Mouse (Mus musculus): Measurements from ENCODE around the gene Crebl2. TPM values are rescaled to one million over a fixed set of nuclear protein-coding genes. Genes with fewer than 3 reads are reported as not detected.

The Crebl2 gene
- polyA plus RNA-seq, 1 experiment from 2014 or later = 3.9 TPM

- no peak overlapping the region for H3K9ac ChIP-seq (replicated peaks; ENCODE audit: low read length)
- 87% methylated on average over 11 of the region's 11 CpGs for WGBS
- H3K4me2 ChIP-seq (ENCODE audit: low read length) = no peak overlapping the region
- H3K36me3 ChIP-seq (ENCODE audit: control insufficient read depth, insufficient read depth, low read length) = no peaks in the 10 kb centered on the region
- H3K27me3 ChIP-seq (ENCODE audit: control insufficient read depth, insufficient read depth, low read length) = no peaks in the 10 kb centered on the region
- ATAC-seq (ENCODE audit: low FRiP score, low TSS enrichment) = no peak
- H3K9me3 ChIP-seq (ENCODE audit: control insufficient read depth, low read length) = no peaks in the 10 kb centered on the region
- H3K4me3 ChIP-seq (replicated peaks; ENCODE audit: low read depth, low read length) = no peak overlapping the region
- DNase-seq = no peak
- H3K27ac ChIP-seq (replicated peaks; ENCODE audit: low read depth, low read length) = no peak overlapping the region
- H3K4me1 ChIP-seq (ENCODE audit: control insufficient read depth, insufficient read depth, low read length) = no peaks in the 10 kb centered on the region
These were observed 22.2 kb upstream of the Crebl2 start for GRCm38 (mm10) chr6:134807794-134808193.

- no peak overlapping the region for H3K9ac ChIP-seq (replicated peaks; ENCODE audit: low read length)
- H3K9me3 ChIP-seq (ENCODE audit: control insufficient read depth, low read length) = no peaks in the 10 kb centered on the region
- H3K36me3 ChIP-seq (ENCODE audit: control insufficient read depth, insufficient read depth, low read length) = no peaks in the 10 kb centered on the region
- ATAC-seq (ENCODE audit: low FRiP score, low TSS enrichment) (no peak), DNase-seq (no peak)
- WGBS = 68% methylated on average over 1 of the region's 1 CpGs
- H3K27ac ChIP-seq (replicated peaks; ENCODE audit: low read depth, low read length) = no peak overlapping the region
- no peaks in the 10 kb centered on the region for H3K27me3 ChIP-seq (ENCODE audit: control insufficient read depth, insufficient read depth, low read length)
- no peak overlapping the region for H3K4me3 ChIP-seq (replicated peaks; ENCODE audit: low read depth, low read length)
- no peak overlapping the region for H3K4me2 ChIP-seq (ENCODE audit: low read length)
- H3K4me1 ChIP-seq (ENCODE audit: control insufficient read depth, insufficient read depth, low read length) = no peaks in the 10 kb centered on the region
These were observed 16.9 kb upstream of the Crebl2 start for GRCm38 (mm10) chr6:134813066-134813465.

- Histone ChIP-seq H3K4me3 (replicated peaks; ENCODE audit: low read depth, low read length) (no peak overlapping the region), H3K4me1 (ENCODE audit: control insufficient read depth, insufficient read depth, low read length) (no peaks in the 10 kb centered on the region), H3K9me3 (ENCODE audit: control insufficient read depth, low read length) (no peaks in the 10 kb centered on the region), H3K36me3 (ENCODE audit: control insufficient read depth, insufficient read depth, low read length) (no peaks in the 10 kb centered on the region), H3K9ac (replicated peaks; ENCODE audit: low read length) (no peak overlapping the region), H3K4me2 (ENCODE audit: low read length) (no peak overlapping the region), H3K27ac (replicated peaks; ENCODE audit: low read depth, low read length) (no peak overlapping the region), H3K27me3 (ENCODE audit: control insufficient read depth, insufficient read depth, low read length) (no peaks in the 10 kb centered on the region)
- DNase-seq = no peak
- 77% methylated on average over 12 of the region's 12 CpGs for WGBS
- no peak for ATAC-seq (ENCODE audit: low FRiP score, low TSS enrichment)
These were observed 12.7 kb upstream of the Crebl2 start for GRCm38 (mm10) chr6:134817051-134817928.

GRCm38 (mm10) chr6:134819741-134820140 lies 10.2 kb upstream of the Crebl2 start:
- H3K4me2 ChIP-seq (ENCODE audit: low read length) = no peak overlapping the region
- no peaks in the 10 kb centered on the region for H3K36me3 ChIP-seq (ENCODE audit: control insufficient read depth, insufficient read depth, low read length)
- H3K4me3 ChIP-seq (replicated peaks; ENCODE audit: low read depth, low read length) = no peak overlapping the region
- H3K27me3 ChIP-seq (ENCODE audit: control insufficient read depth, insufficient read depth, low read length) = no peaks in the 10 kb centered on the region
- H3K4me1 ChIP-seq (ENCODE audit: control insufficient read depth, insufficient read depth, low read length) = no peaks in the 10 kb centered on the region
- H3K27ac ChIP-seq (replicated peaks; ENCODE audit: low read depth, low read length) = no peak overlapping the region
- no peak for DNase-seq
- WGBS = 62% methylated on average over 5 of the region's 5 CpGs
- H3K9ac ChIP-seq (replicated peaks; ENCODE audit: low read length) = no peak overlapping the region
- no peaks in the 10 kb centered on the region for H3K9me3 ChIP-seq (ENCODE audit: control insufficient read depth, low read length)
- no peak for ATAC-seq (ENCODE audit: low FRiP score, low TSS enrichment)

- WGBS = 68% methylated on average over 6 of the region's 6 CpGs
- no peak for DNase-seq
These were observed 9.5 kb upstream of the Crebl2 start for GRCm38 (mm10) chr6:134820411-134820810.

GRCm38 (mm10) chr6:134822844-134823243 lies 7.1 kb upstream of the Crebl2 start:
- Histone ChIP-seq H3K27me3 (ENCODE audit: control insufficient read depth, insufficient read depth, low read length) (no peaks in the 10 kb centered on the region), H3K9me3 (ENCODE audit: control insufficient read depth, low read length) (no peaks in the 10 kb centered on the region), H3K4me3 (replicated peaks; ENCODE audit: low read depth, low read length) (no peak overlapping the region), H3K36me3 (ENCODE audit: control insufficient read depth, insufficient read depth, low read length) (no peaks in the 10 kb centered on the region), H3K4me2 (ENCODE audit: low read length) (no peak overlapping the region), H3K9ac (replicated peaks; ENCODE audit: low read length) (no peak overlapping the region), H3K4me1 (ENCODE audit: control insufficient read depth, insufficient read depth, low read length) (no peaks in the 10 kb centered on the region), H3K27ac (replicated peaks; ENCODE audit: low read depth, low read length) (no peak overlapping the region)
- ATAC-seq (ENCODE audit: low FRiP score, low TSS enrichment) = no peak
- WGBS = 64% methylated on average over 10 of the region's 10 CpGs
- DNase-seq = no peak

More at GRCm38 (mm10) chr6:134820411-134820810, 9.5 kb upstream of the Crebl2 start:
- H3K36me3 ChIP-seq (ENCODE audit: control insufficient read depth, insufficient read depth, low read length) = no peaks in the 10 kb centered on the region
- H3K4me2 ChIP-seq (ENCODE audit: low read length) = no peak overlapping the region
- no peaks in the 10 kb centered on the region for H3K27me3 ChIP-seq (ENCODE audit: control insufficient read depth, insufficient read depth, low read length)
- H3K9ac ChIP-seq (replicated peaks; ENCODE audit: low read length) = no peak overlapping the region
- no peak overlapping the region for H3K27ac ChIP-seq (replicated peaks; ENCODE audit: low read depth, low read length)
- no peaks in the 10 kb centered on the region for H3K9me3 ChIP-seq (ENCODE audit: control insufficient read depth, low read length)
- H3K4me3 ChIP-seq (replicated peaks; ENCODE audit: low read depth, low read length) = no peak overlapping the region
- no peaks in the 10 kb centered on the region for H3K4me1 ChIP-seq (ENCODE audit: control insufficient read depth, insufficient read depth, low read length)
- no peak for ATAC-seq (ENCODE audit: low FRiP score, low TSS enrichment)

- peak overlapping the region; percentile 91; the same call in 1 of the 2 replicates for H3K27ac ChIP-seq (replicated peaks; ENCODE audit: low read depth, low read length)
- peaks cover 10% of the 10 kb centered on the region; the same call in 1 of the 2 replicates for H3K4me1 ChIP-seq (ENCODE audit: control insufficient read depth, insufficient read depth, low read length)
- no peaks in the 10 kb centered on the region for H3K9me3 ChIP-seq (ENCODE audit: control insufficient read depth, low read length)
- 4% methylated on average over 10 of the region's 10 CpGs for WGBS
- peak overlapping the region; percentile 68 for H3K9ac ChIP-seq (replicated peaks; ENCODE audit: low read length)
- H3K4me3 ChIP-seq (replicated peaks; ENCODE audit: low read depth, low read length) = peak overlapping the region; percentile 80
- no peaks in the 10 kb centered on the region for H3K27me3 ChIP-seq (ENCODE audit: control insufficient read depth, insufficient read depth, low read length)
- H3K36me3 ChIP-seq (ENCODE audit: control insufficient read depth, insufficient read depth, low read length) = no peaks in the 10 kb centered on the region
- ATAC-seq (ENCODE audit: low FRiP score, low TSS enrichment) = no peak
- no peak for DNase-seq
- H3K4me2 ChIP-seq (ENCODE audit: low read length) = peak overlapping the region; percentile 82
These were observed 822 bp downstream of the Crebl2 start for GRCm38 (mm10) chr6:134830776-134831175.

- ATAC-seq (ENCODE audit: low FRiP score, low TSS enrichment) (no peak), DNase-seq (no peak)
- Histone ChIP-seq H3K4me3 (replicated peaks; ENCODE audit: low read depth, low read length) (no peak overlapping the region), H3K9me3 (ENCODE audit: control insufficient read depth, low read length) (no peaks in the 10 kb centered on the region), H3K27ac (replicated peaks; ENCODE audit: low read depth, low read length) (no peak overlapping the region), H3K4me2 (ENCODE audit: low read length) (no peak overlapping the region), H3K9ac (replicated peaks; ENCODE audit: low read length) (0 out of 2 replicates have a peak overlapping the region, but pooled peaks have one; percentile 9), H3K4me1 (ENCODE audit: control insufficient read depth, insufficient read depth, low read length) (peaks cover 6% of the 10 kb centered on the region; the same call in 1 of the 2 replicates), H3K36me3 (ENCODE audit: control insufficient read depth, insufficient read depth, low read length) (no peaks in the 10 kb centered on the region), H3K27me3 (ENCODE audit: control insufficient read depth, insufficient read depth, low read length) (no peaks in the 10 kb centered on the region)
- 85% methylated on average over 9 of the region's 9 CpGs for WGBS
These were observed 4.8 kb downstream of the Crebl2 start for GRCm38 (mm10) chr6:134834585-134835251.

Measured in midbrain, embryonic 14.5 days (tissue).